Mouse (Mus musculus) forebrain, embryonic 16.5 days (tissue): ENCODE results near the gene Sugt1. TPM values are rescaled to one million over a fixed set of nuclear protein-coding genes. Genes with fewer than 3 reads are reported as not detected.

Experiments
- microRNA-seq: library from miRNA; unstranded; fragments of <30 nt; microRNA quantifications from one replicate; pipeline ENCODE4, GENCODE M21; 2017
- polyA plus RNA-seq: library from polyadenylated mRNA; unstranded; fragments of >200 nt; fragmentation: Nextera tagmentation; extraction: Ambion mirVana; gene quantifications from 2 replicates; pipeline ENCODE4 v1.2.1, GENCODE M21; 2015

Gene Sugt1
- polyA plus RNA-seq, 1 experiment from 2014 or later = 112 TPM

Small RNA genes lying within 50 kb of the gene (microRNA-seq; reads per million reads assigned to microRNA genes)
- not detected for gene Gm27857

Other genes starting within 250 kb of the Sugt1 start
- gene Naa16, start 196.9 kb upstream of the Sugt1 start, polyA plus RNA-seq = 27.5 and 28.6 TPM in 2 replicates
- gene Mtrf1, start 189.9 kb upstream of the Sugt1 start, polyA plus RNA-seq = 11.0 and 12.0 TPM in 2 replicates
- gene Kbtbd7, start 161.2 kb upstream of the Sugt1 start, polyA plus RNA-seq = 25.2 and 30.4 TPM in 2 replicates
- gene Kbtbd6, start 135.9 kb upstream of the Sugt1 start, polyA plus RNA-seq = 2.8 and 3.8 TPM in 2 replicates
- gene Elf1, start 106.5 kb upstream of the Sugt1 start, polyA plus RNA-seq = 2.7 and 3.3 TPM in 2 replicates
- 42.2 and 42.5 TPM in 2 replicates for gene Wbp4, start 106.2 kb upstream of the Sugt1 start, polyA plus RNA-seq
- 0.62 and 8.4 TPM in 2 replicates for gene Cnmd, start 74.5 kb downstream of the Sugt1 start, polyA plus RNA-seq
- 50.5 and 56.6 TPM in 2 replicates for gene Pcdh8, start 183.6 kb downstream of the Sugt1 start, polyA plus RNA-seq